Mouse (Mus musculus) liver, embryonic 15.5 days (tissue): ENCODE results near the gene Unc5c. TPM values are rescaled to one million over a fixed set of nuclear protein-coding genes. Genes with fewer than 3 reads are reported as not detected.

Source experiments
- ATAC-seq: fragments of 200-750 bp; cut with Nextera tagmentation; 2 replicates; pipeline ENCODE4 v1.8.0; 2017; ENCODE audit warnings: moderate number of reproducible peaks, mild to moderate bottlenecking, moderate library complexity; ENCODE audit not compliant: insufficient read depth
- H3K27ac ChIP-seq: fragments of 300-500 bp; sonication (generic); replicated peaks from 2 replicates; pipeline ENCODE4 v1.5.1; 2015; ENCODE audit warnings: mild to moderate bottlenecking, inconsistent platforms
- H3K27me3 ChIP-seq: fragments of 300-500 bp; sonication (generic); 2 replicates; pipeline ENCODE4 v1.6.1; 2015; ENCODE audit warnings: mild to moderate bottlenecking, inconsistent platforms
- H3K36me3 ChIP-seq: fragments of 300-500 bp; sonication (generic); replicated peaks from 2 replicates; pipeline ENCODE4 v1.6.1; 2015; ENCODE audit warnings: moderate library complexity, mild to moderate bottlenecking, inconsistent platforms
- H3K4me1 ChIP-seq: fragments of 300-500 bp; sonication (generic); replicated peaks from 2 replicates; pipeline ENCODE4 v1.6.1; 2015; ENCODE audit warnings: inconsistent platforms
- H3K4me2 ChIP-seq: fragments of 300-500 bp; sonication (generic); 2 replicates; pipeline ENCODE4 v1.6.1; 2015; ENCODE audit warnings: moderate library complexity, mild to moderate bottlenecking, inconsistent platforms
- H3K4me3 ChIP-seq: fragments of 300-500 bp; sonication (generic); replicated peaks from 2 replicates; pipeline ENCODE4 v1.5.1; 2015; ENCODE audit warnings: mild to moderate bottlenecking, inconsistent platforms
- H3K9ac ChIP-seq: fragments of 300-500 bp; sonication (generic); 2 replicates; pipeline ENCODE4 v1.6.1; 2015; ENCODE audit warnings: moderate library complexity, mild to moderate bottlenecking, inconsistent platforms
- H3K9me3 ChIP-seq: fragments of 300-500 bp; sonication (generic); replicated peaks from 2 replicates; pipeline ENCODE4 v1.6.1; 2016; ENCODE audit warnings: inconsistent platforms
- WGBS: fragments of 180-500 bp; shearing (Covaris S2); methylation state at CpG from one replicate; pipeline ENCODE4 v1.1.7; 2015; ENCODE audit warnings: mixed read lengths; ENCODE audit not compliant: insufficient replicate concordance; 5-methylcytosine and 5-hydroxymethylcytosine counted together
- polyA plus RNA-seq: library from polyadenylated mRNA; unstranded; fragments of >200 nt; fragmentation: Nextera tagmentation; extraction: Ambion mirVana; gene quantifications from 2 replicates; pipeline ENCODE4 v1.2.1, GENCODE M21; 2015

The Unc5c gene
- polyA plus RNA-seq, 1 experiment from 2014 or later, result 0.21 TPM

- no peak overlapping the region for H3K9ac ChIP-seq
- H3K36me3 ChIP-seq, result no peaks in the 10 kb centered on the region
- no peak overlapping the region for H3K4me3 ChIP-seq
- ATAC-seq, result no peak
- no peaks in the 10 kb centered on the region for H3K4me1 ChIP-seq
- no peak overlapping the region for H3K4me2 ChIP-seq
- H3K27me3 ChIP-seq, result no peaks in the 10 kb centered on the region
- H3K27ac ChIP-seq, result no peak overlapping the region
- H3K9me3 ChIP-seq, result no peaks in the 10 kb centered on the region
- 42% methylated on average over 3 of the region's 3 CpGs for WGBS
Observed at GRCm38 (mm10) chr3:141818615-141819312, 353.7 kb downstream of the Unc5c start.

GRCm38 (mm10) chr3:141819331-141819941, 354.4 kb downstream of the Unc5c start:
- ATAC-seq, result no peak
- H3K4me1 ChIP-seq, result no peaks in the 10 kb centered on the region
- no peak overlapping the region for H3K4me2 ChIP-seq
- H3K27ac ChIP-seq, result no peak overlapping the region
- H3K36me3 ChIP-seq, result no peaks in the 10 kb centered on the region
- WGBS, result 47% methylated on average over 13 of the region's 13 CpGs
- H3K27me3 ChIP-seq, result no peaks in the 10 kb centered on the region
- no peak overlapping the region for H3K9ac ChIP-seq
- no peaks in the 10 kb centered on the region for H3K9me3 ChIP-seq
- no peak overlapping the region for H3K4me3 ChIP-seq

- ATAC-seq, result no peak
- Histone ChIP-seq H3K4me2 (no peak overlapping the region), H3K9me3 (no peaks in the 10 kb centered on the region), H3K27ac (no peak overlapping the region), H3K36me3 (no peaks in the 10 kb centered on the region), H3K27me3 (no peaks in the 10 kb centered on the region), H3K4me3 (no peak overlapping the region), H3K4me1 (no peaks in the 10 kb centered on the region), H3K9ac (no peak overlapping the region)
- WGBS, result 62% methylated on average over 5 of the region's 5 CpGs
Observed at GRCm38 (mm10) chr3:141828301-141828700, 363.3 kb downstream of the Unc5c start.

GRCm38 (mm10) chr3:141831135-141831534, 366.1 kb downstream of the Unc5c start:
- no peak for ATAC-seq
- no peak overlapping the region for H3K4me2 ChIP-seq
- no peaks in the 10 kb centered on the region for H3K9me3 ChIP-seq
- 9% methylated on average over 3 of the region's 3 CpGs for WGBS
- H3K36me3 ChIP-seq, result no peaks in the 10 kb centered on the region
- no peak overlapping the region for H3K4me3 ChIP-seq
- H3K9ac ChIP-seq, result no peak overlapping the region
- no peak overlapping the region for H3K27ac ChIP-seq
- no peaks in the 10 kb centered on the region for H3K27me3 ChIP-seq
- no peaks in the 10 kb centered on the region for H3K4me1 ChIP-seq

GRCm38 (mm10) chr3:141838864-141839263, 373.8 kb downstream of the Unc5c start:
- H3K36me3 ChIP-seq, result no peaks in the 10 kb centered on the region
- no peak overlapping the region for H3K4me2 ChIP-seq
- no peaks in the 10 kb centered on the region for H3K27me3 ChIP-seq
- no peak for ATAC-seq
- H3K9ac ChIP-seq, result no peak overlapping the region
- no peak overlapping the region for H3K4me3 ChIP-seq
- no peaks in the 10 kb centered on the region for H3K4me1 ChIP-seq
- H3K27ac ChIP-seq, result no peak overlapping the region
- no peaks in the 10 kb centered on the region for H3K9me3 ChIP-seq
- WGBS, result 33% methylated on average over 7 of the region's 7 CpGs

GRCm38 (mm10) chr3:141849206-141849605, 384.2 kb downstream of the Unc5c start:
- no peak overlapping the region for H3K4me2 ChIP-seq
- H3K4me1 ChIP-seq, result no peaks in the 10 kb centered on the region
- no peak for ATAC-seq
- no peak overlapping the region for H3K9ac ChIP-seq
- no peaks in the 10 kb centered on the region for H3K36me3 ChIP-seq
- H3K27me3 ChIP-seq, result no peaks in the 10 kb centered on the region
- no peak overlapping the region for H3K27ac ChIP-seq
- WGBS, result 56% methylated on average over 1 of the region's 1 CpGs
- H3K4me3 ChIP-seq, result no peak overlapping the region
- H3K9me3 ChIP-seq, result no peaks in the 10 kb centered on the region

- ATAC-seq, result no peak
- Histone ChIP-seq H3K27me3 (no peaks in the 10 kb centered on the region), H3K4me2 (no peak overlapping the region), H3K9me3 (no peaks in the 10 kb centered on the region), H3K9ac (no peak overlapping the region), H3K27ac (no peak overlapping the region), H3K36me3 (no peaks in the 10 kb centered on the region), H3K4me1 (no peaks in the 10 kb centered on the region), H3K4me3 (no peak overlapping the region)
- 60% methylated on average over 7 of the region's 7 CpGs for WGBS
Observed at GRCm38 (mm10) chr3:141850141-141850540, 385.1 kb downstream of the Unc5c start.

- Histone ChIP-seq H3K9me3 (no peaks in the 10 kb centered on the region), H3K4me2 (no peak overlapping the region), H3K27ac (no peak overlapping the region), H3K9ac (no peak overlapping the region), H3K4me1 (no peaks in the 10 kb centered on the region), H3K27me3 (no peaks in the 10 kb centered on the region), H3K4me3 (no peak overlapping the region), H3K36me3 (no peaks in the 10 kb centered on the region)
- ATAC-seq, result no peak
- 63% methylated on average over 4 of the region's 4 CpGs for WGBS
Observed at GRCm38 (mm10) chr3:141854339-141854738, 389.3 kb downstream of the Unc5c start.

GRCm38 (mm10) chr3:141857123-141857522, 392.1 kb downstream of the Unc5c start:
- H3K4me1 ChIP-seq, result no peaks in the 10 kb centered on the region
- ATAC-seq, result no peak
- WGBS, result 71% methylated on average over 8 of the region's 8 CpGs

GRCm38 (mm10) chr3:141862816-141863461, 397.9 kb downstream of the Unc5c start:
- H3K27me3 ChIP-seq, result no peaks in the 10 kb centered on the region
- no peak overlapping the region for H3K27ac ChIP-seq
- H3K9ac ChIP-seq, result no peak overlapping the region
- H3K4me3 ChIP-seq, result no peak overlapping the region
- no peaks in the 10 kb centered on the region for H3K9me3 ChIP-seq
- no peak overlapping the region for H3K4me2 ChIP-seq
- H3K36me3 ChIP-seq, result no peaks in the 10 kb centered on the region
- no peak for ATAC-seq
- WGBS, result 16% methylated on average over 13 of the region's 13 CpGs
- H3K4me1 ChIP-seq, result no peaks in the 10 kb centered on the region

More at GRCm38 (mm10) chr3:141857123-141857522, 392.1 kb downstream of the Unc5c start:
- H3K4me2 ChIP-seq, result no peak overlapping the region
- no peaks in the 10 kb centered on the region for H3K9me3 ChIP-seq
- H3K27me3 ChIP-seq, result no peaks in the 10 kb centered on the region
- H3K36me3 ChIP-seq, result no peaks in the 10 kb centered on the region
- H3K27ac ChIP-seq, result no peak overlapping the region
- no peak overlapping the region for H3K9ac ChIP-seq
- H3K4me3 ChIP-seq, result no peak overlapping the region

GRCm38 (mm10) chr3:141871805-141872204, 406.8 kb downstream of the Unc5c start:
- Histone ChIP-seq H3K9ac (no peak overlapping the region), H3K4me3 (no peak overlapping the region), H3K27ac (no peak overlapping the region), H3K4me1 (no peaks in the 10 kb centered on the region), H3K36me3 (no peaks in the 10 kb centered on the region), H3K27me3 (no peaks in the 10 kb centered on the region), H3K9me3 (no peaks in the 10 kb centered on the region), H3K4me2 (no peak overlapping the region)
- 49% methylated on average over 3 of the region's 3 CpGs for WGBS
- no peak for ATAC-seq
